Mouse (Mus musculus) forebrain, embryonic 14.5 days (tissue): Measurements from ENCODE around the gene Acta1. TPM values are rescaled to one million over a fixed set of nuclear protein-coding genes. Genes with fewer than 3 reads are reported as not detected.

Experiments
- ATAC-seq: fragments of 200-750 bp; cut with Nextera tagmentation; 2 replicates; pipeline ENCODE4 v1.8.0; 2017; ENCODE audit warnings: mild to moderate bottlenecking, moderate library complexity
- DNase-seq: peaks from one replicate; pipeline ENCODE4 v3.0.0-alpha.2; 2015; ENCODE audit warnings: low spot score
- H3K27ac ChIP-seq: fragments of 300-500 bp; sonication (generic); 2 replicates; pipeline ENCODE4 v1.5.1; 2014; ENCODE audit warnings: low read depth, mild to moderate bottlenecking, control low read depth, low read length, moderate library complexity
- H3K27me3 ChIP-seq: fragments of 300-500 bp; sonication (generic); replicated peaks from 2 replicates; pipeline ENCODE4 v1.6.1; 2014; ENCODE audit warnings: low read length, control low read depth, mixed read lengths; ENCODE audit not compliant: control insufficient read depth, insufficient read depth
- H3K36me3 ChIP-seq: fragments of 300-500 bp; sonication (generic); 2 replicates; pipeline ENCODE4 v1.6.1; 2014; ENCODE audit warnings: low read length, control low read depth; ENCODE audit not compliant: control insufficient read depth, insufficient read depth
- H3K4me1 ChIP-seq: fragments of 300-500 bp; sonication (generic); 2 replicates; pipeline ENCODE4 v1.6.1; 2014; ENCODE audit warnings: antibody characterized with exemption, low read length, control low read depth; ENCODE audit not compliant: control insufficient read depth, insufficient read depth
- H3K4me2 ChIP-seq: fragments of 300-500 bp; sonication (generic); 2 replicates; pipeline ENCODE4 v1.6.1; 2014; ENCODE audit warnings: mild to moderate bottlenecking, control low read depth, low read length
- H3K4me3 ChIP-seq: fragments of 300-500 bp; sonication (generic); 2 replicates; pipeline ENCODE4 v1.5.1; 2014; ENCODE audit warnings: low read depth, low read length, control low read depth
- H3K9ac ChIP-seq: fragments of 300-500 bp; sonication (generic); 2 replicates; pipeline ENCODE4 v1.6.1; 2014; ENCODE audit warnings: mild to moderate bottlenecking, low read length, control low read depth, moderate library complexity
- H3K9me3 ChIP-seq: fragments of 300-500 bp; sonication (generic); replicated peaks from 2 replicates; pipeline ENCODE4 v1.6.1; 2016; ENCODE audit warnings: low read length, control low read depth, mixed read lengths; ENCODE audit not compliant: control insufficient read depth
- WGBS: fragments of 180-500 bp; shearing (Covaris S2); extraction: QIAGEN DNeasy Blood & Tissue Kit; methylation state at CpG from one replicate; pipeline ENCODE4 v1.1.7; 2014; 5-methylcytosine and 5-hydroxymethylcytosine counted together
- polyA plus RNA-seq: library from polyadenylated mRNA; unstranded; fragments of >200 nt; fragmentation: Nextera tagmentation; extraction: Ambion mirVana; gene quantifications from 2 replicates; pipeline ENCODE4 v1.2.1, GENCODE M21; 2014

Acta1 gene
- polyA plus RNA-seq, 1 experiment from 2014 or later: 4.4 TPM

DNA sequence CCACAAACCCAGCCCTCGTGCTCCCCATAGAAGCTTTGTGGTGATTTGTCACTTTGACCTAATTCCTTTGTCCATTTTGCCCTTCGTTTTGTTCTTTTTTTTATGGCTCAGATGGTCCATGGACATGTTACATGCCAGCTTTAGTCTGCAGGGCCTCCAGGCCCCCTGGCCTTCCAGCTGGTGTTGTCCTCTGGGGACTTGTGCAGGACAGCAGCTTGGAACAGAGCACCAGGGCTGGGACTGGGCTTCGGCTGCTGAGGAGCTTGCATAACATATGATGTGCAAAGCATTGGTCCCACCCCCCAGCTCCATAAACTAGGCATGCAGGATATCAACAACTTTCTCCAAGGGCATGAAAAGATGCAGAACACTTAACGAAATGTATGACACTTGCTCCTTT is 4.8 kb downstream of the Acta1 start:
- no peaks in the 10 kb centered on the region for H3K9me3 ChIP-seq
- ATAC-seq (no peak), DNase-seq (no peak)
- no peak overlapping the region for H3K4me3 ChIP-seq
- WGBS: 81% methylated on average over 4 of the region's 4 CpGs
- H3K4me2 ChIP-seq: no peak overlapping the region
- H3K4me1 ChIP-seq: peaks cover 8% of the 10 kb centered on the region
- H3K27me3 ChIP-seq: peaks cover 48% of the 10 kb centered on the region
- no peak overlapping the region for H3K27ac ChIP-seq
- H3K9ac ChIP-seq: no peak overlapping the region
- H3K36me3 ChIP-seq: no peaks in the 10 kb centered on the region

DNA sequence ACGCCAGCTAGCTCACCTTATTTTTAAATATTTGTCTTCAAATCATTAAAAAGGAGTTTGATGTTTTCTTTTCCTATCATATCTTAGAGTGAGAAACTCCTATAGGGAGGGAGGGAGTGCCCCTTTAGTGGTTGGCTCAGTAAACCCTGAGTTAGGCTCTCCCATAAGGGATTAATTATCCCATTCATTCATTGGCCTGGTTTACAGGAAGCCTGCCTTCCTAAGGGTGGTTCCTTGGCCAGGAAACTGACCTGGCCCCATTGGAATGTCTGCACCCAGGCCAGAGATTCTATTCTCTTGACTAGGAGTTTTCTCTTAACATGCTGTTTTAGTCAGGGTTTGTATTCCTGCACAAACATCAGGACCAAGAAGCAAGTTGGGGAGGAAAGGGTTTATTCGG is 6.6 kb downstream of the Acta1 start:
- no peak for DNase-seq
- peaks cover 16% of the 10 kb centered on the region for H3K4me1 ChIP-seq
- no peak overlapping the region for H3K4me3 ChIP-seq
- H3K9ac ChIP-seq: no peak overlapping the region
- no peak overlapping the region for H3K27ac ChIP-seq
- no peak overlapping the region for H3K4me2 ChIP-seq
- no peak for ATAC-seq
- 91% methylated on average over 2 of the region's 2 CpGs for WGBS
- peaks cover 30% of the 10 kb centered on the region for H3K27me3 ChIP-seq
- no peaks in the 10 kb centered on the region for H3K36me3 ChIP-seq
- H3K9me3 ChIP-seq: no peaks in the 10 kb centered on the region

DNA sequence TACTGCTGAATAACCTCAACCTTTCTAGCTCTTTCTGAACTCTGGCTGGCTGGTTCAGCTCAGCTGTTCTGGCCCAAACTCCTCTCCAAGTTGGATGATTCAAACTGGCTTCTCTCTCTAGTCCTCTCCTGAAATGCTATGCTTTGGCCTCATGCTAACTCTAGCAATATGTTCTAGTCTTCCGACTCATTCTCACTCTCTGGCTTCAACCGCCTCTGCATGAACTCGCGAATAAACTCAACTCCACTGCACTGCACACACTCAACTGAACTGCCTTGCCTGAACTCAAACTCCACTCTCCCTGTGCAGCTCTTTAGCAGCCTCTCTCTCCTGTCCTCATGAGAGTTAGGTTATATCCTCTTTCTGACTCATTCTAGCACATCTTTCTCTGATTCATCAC is 7.4 kb downstream of the Acta1 start:
- Histone ChIP-seq H3K4me2 (no peak overlapping the region), H3K9me3 (no peaks in the 10 kb centered on the region), H3K27me3 (peaks cover 22% of the 10 kb centered on the region; the same call in 1 of the 2 replicates), H3K36me3 (no peaks in the 10 kb centered on the region), H3K9ac (no peak overlapping the region), H3K4me3 (no peak overlapping the region), H3K4me1 (peaks cover 13% of the 10 kb centered on the region), H3K27ac (no peak overlapping the region)
- DNase-seq: no peak
- no peak for ATAC-seq
- 96% methylated on average over 4 of the region's 4 CpGs for WGBS

DNA sequence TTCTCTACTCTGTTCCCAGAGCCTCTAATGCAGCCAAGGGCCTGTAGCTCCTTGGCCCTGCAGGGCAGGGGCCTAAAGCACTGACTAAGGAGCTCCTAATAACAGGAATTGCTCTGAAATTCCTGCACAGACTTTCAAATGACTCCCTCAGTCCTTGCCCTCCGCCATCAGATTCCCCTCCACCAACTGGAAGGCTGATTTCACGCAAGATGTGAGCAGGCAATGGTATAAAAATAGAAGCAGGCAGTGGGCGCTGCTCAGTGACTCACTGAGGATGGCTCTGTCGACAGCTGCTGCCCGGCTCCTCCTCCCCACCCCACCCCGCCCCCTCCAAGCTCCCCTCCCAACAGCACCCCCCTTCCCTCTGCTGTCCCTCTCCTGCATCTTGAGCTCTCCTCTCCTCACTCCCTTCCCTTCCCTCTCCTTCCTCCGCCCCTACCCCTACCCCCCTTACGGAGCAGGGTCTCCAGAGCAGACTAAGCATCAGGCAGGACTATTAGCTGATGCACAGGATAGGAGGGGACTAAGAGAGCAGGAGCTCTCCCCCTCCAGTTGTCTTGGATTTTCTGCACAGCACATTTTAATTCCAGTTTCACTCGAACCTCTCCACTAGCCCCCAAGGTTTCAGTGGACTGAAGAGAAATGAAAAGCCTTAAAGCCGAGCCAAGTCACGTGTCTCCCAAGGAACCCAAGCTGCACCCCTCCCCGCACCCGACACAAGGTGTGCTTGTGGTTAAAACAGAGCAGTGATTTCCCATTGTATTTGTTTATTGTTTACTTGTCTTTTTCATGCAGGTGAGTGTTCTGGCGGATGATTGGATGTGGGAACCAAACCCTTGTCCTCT is 9.6 kb downstream of the Acta1 start:
- Histone ChIP-seq H3K4me3 (no peak overlapping the region), H3K27me3 (peaks cover 3% of the 10 kb centered on the region; the same call in 1 of the 2 replicates), H3K27ac (peak overlapping the region; percentile 73; the same call in 1 of the 2 replicates), H3K36me3 (no peaks in the 10 kb centered on the region), H3K4me2 (peak overlapping the region; percentile 36), H3K4me1 (peaks cover 7% of the 10 kb centered on the region; the same call in 1 of the 2 replicates), H3K9me3 (no peaks in the 10 kb centered on the region), H3K9ac (no peak overlapping the region)
- 4% methylated on average over 13 of the region's 14 CpGs for WGBS
- DNase-seq (peak; percentile 77), ATAC-seq (peak; percentile 91)

DNA sequence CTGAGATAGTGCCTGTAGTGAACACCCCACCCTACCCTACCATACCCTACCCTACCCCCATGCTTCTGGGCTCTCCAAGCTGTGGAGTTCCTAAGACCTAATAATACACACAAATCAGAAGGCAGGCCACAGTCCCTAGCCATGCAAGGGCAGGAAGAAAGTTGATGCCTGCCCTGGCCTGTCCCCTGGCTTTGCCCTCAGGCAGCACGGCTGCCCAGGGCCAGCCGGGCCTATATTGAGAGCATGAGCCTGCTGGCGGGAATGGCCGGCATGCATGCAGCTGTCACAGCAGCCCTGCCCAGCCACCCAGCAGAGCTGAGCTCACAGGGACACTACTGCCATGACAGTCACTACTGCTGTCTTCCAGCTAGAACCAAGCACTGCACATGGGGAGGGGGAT is 11.5 kb downstream of the Acta1 start:
- no peaks in the 10 kb centered on the region for H3K36me3 ChIP-seq
- peaks cover 7% of the 10 kb centered on the region; the same call in 1 of the 2 replicates for H3K4me1 ChIP-seq

DNA sequence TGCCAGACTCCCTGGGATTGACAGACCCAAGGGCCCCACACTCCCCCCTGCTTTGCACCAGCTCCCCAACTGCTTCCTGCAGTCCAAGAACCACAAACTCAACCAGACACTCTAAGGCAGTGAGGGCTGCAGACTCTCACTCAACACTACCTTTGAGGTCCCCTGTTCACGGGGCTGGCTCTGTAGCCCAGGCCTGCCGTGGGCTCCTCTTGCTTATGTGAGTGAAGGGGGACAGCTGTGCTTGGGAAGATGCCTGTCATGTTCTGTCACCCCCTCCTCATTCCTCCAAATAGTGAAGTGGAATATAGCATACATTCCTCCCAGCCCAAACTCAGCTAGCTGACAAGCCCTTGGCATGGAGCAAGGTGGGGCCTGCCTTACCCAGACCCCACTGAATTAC is 12.1 kb downstream of the Acta1 start:
- Histone ChIP-seq H3K9ac (no peak overlapping the region), H3K4me3 (no peak overlapping the region), H3K36me3 (no peaks in the 10 kb centered on the region)

More for the DNA sequence above, 11.5 kb downstream of the Acta1 start:
- Histone ChIP-seq H3K27me3 (no peaks in the 10 kb centered on the region), H3K9ac (no peak overlapping the region), H3K4me3 (no peak overlapping the region), H3K27ac (no peak overlapping the region), H3K9me3 (no peaks in the 10 kb centered on the region), H3K4me2 (no peak overlapping the region)
- 81% methylated on average over 4 of the region's 4 CpGs for WGBS
- DNase-seq: no peak
- ATAC-seq: no peak

DNA sequence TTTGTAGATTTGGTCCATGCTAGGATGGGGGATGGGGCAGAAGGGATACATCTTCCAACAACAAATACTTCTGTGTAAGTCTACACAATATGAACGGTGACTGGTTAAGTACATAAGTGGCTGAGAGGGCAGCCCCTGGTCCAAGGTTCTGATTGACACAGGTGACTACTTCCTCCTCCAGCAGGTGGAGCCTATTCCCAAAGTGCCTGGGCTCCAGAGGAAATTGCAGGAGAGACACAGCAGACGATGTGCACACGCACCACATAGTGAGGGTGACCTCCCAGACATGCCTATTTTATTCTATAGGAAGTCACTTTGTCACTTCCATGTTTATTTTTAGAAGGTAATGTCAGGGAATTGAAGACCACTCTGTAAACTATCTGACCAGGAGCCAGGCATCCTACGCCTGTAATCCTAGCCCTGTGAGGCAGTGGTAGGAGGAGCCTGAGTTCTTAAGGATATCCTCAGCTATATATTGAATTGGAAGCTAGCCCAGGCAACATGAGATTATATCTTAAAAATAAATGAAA is 13.7 kb downstream of the Acta1 start:
- Histone ChIP-seq H3K4me2 (no peak overlapping the region), H3K27me3 (no peaks in the 10 kb centered on the region), H3K4me3 (no peak overlapping the region), H3K36me3 (no peaks in the 10 kb centered on the region), H3K9me3 (no peaks in the 10 kb centered on the region), H3K27ac (no peak overlapping the region), H3K9ac (no peak overlapping the region), H3K4me1 (peaks cover 7% of the 10 kb centered on the region; the same call in 1 of the 2 replicates)
- 57% methylated on average over 4 of the region's 4 CpGs for WGBS
- no peak for DNase-seq
- no peak for ATAC-seq

More for the DNA sequence above, 12.1 kb downstream of the Acta1 start:
- DNase-seq (no peak), ATAC-seq (no peak)
- WGBS: 79% methylated on average over 2 of the region's 2 CpGs
- H3K4me2 ChIP-seq: no peak overlapping the region
- no peaks in the 10 kb centered on the region for H3K9me3 ChIP-seq
- H3K4me1 ChIP-seq: peaks cover 7% of the 10 kb centered on the region; the same call in 1 of the 2 replicates
- H3K27ac ChIP-seq: no peak overlapping the region
- no peaks in the 10 kb centered on the region for H3K27me3 ChIP-seq

DNA sequence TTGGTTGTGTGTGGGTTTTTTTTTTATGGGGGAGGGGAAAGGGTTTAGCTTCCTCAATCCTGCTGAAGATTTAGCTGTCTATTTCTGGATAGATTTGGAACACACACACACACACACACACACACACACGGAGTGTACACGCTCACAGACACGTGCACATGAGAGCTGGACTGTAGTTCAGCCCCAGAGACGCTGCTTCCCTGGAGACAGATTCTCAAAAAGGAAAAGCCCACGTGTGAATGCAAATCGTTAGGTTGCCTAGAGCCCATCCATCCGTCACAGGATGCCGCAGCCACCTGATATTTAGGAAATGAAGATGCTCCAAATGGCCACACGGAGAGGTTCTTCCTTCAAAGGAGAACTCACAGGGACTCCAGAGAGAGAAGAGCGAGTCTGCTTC is 14.3 kb downstream of the Acta1 start:
- Histone ChIP-seq H3K4me3 (no peak overlapping the region), H3K4me2 (no peak overlapping the region), H3K9me3 (no peaks in the 10 kb centered on the region), H3K27ac (no peak overlapping the region), H3K27me3 (no peaks in the 10 kb centered on the region), H3K36me3 (no peaks in the 10 kb centered on the region), H3K4me1 (peaks cover 7% of the 10 kb centered on the region; the same call in 1 of the 2 replicates), H3K9ac (no peak overlapping the region)
- DNase-seq (no peak), ATAC-seq (no peak)
- WGBS: 73% methylated on average over 10 of the region's 10 CpGs

DNA sequence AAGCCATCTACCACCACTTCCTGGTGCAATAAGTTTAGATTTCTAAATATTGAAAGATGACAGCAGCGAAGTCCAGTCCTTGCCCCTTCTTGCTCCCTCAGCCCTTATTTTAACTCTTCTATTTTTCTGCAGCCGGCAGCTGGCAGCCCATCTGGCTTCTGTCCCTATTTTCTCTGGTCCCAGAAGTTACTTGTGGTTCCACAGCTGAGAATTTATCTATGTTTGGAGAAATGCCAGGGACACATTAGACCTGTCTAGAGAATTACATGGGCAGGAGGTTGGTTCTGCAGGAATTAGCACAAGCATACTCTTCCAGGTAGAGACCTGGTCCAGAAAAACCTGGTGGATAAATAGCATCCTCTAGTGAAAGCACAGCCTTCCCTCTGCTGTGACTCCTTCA is 16.7 kb downstream of the Acta1 start:
- H3K36me3 ChIP-seq: no peaks in the 10 kb centered on the region
- H3K4me3 ChIP-seq: no peak overlapping the region
- no peak overlapping the region for H3K9ac ChIP-seq
- no peaks in the 10 kb centered on the region for H3K27me3 ChIP-seq
- 82% methylated on average over 2 of the region's 2 CpGs for WGBS
- DNase-seq (no peak), ATAC-seq (no peak)
- H3K27ac ChIP-seq: no peak overlapping the region
- H3K4me2 ChIP-seq: no peak overlapping the region
- no peaks in the 10 kb centered on the region for H3K4me1 ChIP-seq
- H3K9me3 ChIP-seq: no peaks in the 10 kb centered on the region
